ENCODE assay signal across 8 mouse cellular contexts in genomic region chr5:24474723-24475261, GRCm38 (mm10). TPM values are rescaled to one million over a fixed set of nuclear protein-coding genes. Genes with fewer than 3 reads are reported as not detected.
A peak's percentile ranks its signal among the peaks of the same experiment; 100 is the strongest.
DNase-seq lines count a peak whose midpoint lies in the region; ATAC-seq and TF ChIP-seq lines count a peak whose summit lies in the region.

No protein-coding gene starts in this region.

- peak; percentile 71 for DNase-seq in gastrocnemius, adult 2 months
- DNase-seq in gastrocnemius, adult 18-20 months (ENCODE audit: low spot score): no peak
- DNase-seq in adrenal gland, postnatal 36 days: peak; percentile 81 to 85
- DNase-seq in heart, adult 2 months: peak; percentile 66 to 71
- no peak for DNase-seq in liver, embryonic 13.5 days
- DNase-seq in thymus, postnatal 4 days: peak; percentile 83

- H3K4me2 ChIP-seq in kidney, embryonic 15.5 days: peak overlapping the region; percentile 89
- peak overlapping the region; percentile 66 for H3K4me2 ChIP-seq in liver, embryonic 13.5 days
- H3K4me2 ChIP-seq in neural tube, embryonic 15.5 days: peak overlapping the region; percentile 65

- no peaks in the 10 kb centered on the region for H3K36me3 ChIP-seq in heart, adult 2 months (ENCODE audit: control insufficient read depth, insufficient read depth, low read length)
- peaks cover 34% of the 10 kb centered on the region for H3K36me3 ChIP-seq in kidney, embryonic 15.5 days
- peaks cover 32% of the 10 kb centered on the region for H3K36me3 ChIP-seq in liver, embryonic 13.5 days
- peaks cover 29% of the 10 kb centered on the region for H3K36me3 ChIP-seq in neural tube, embryonic 15.5 days

- TF ChIP-seq EP300 in heart, adult 2 months (IDR thresholded peaks at IDR 0.05; ENCODE audit: insufficient read depth, low read depth, low read length): no peak

- H3K27me3 ChIP-seq in heart, adult 2 months (ENCODE audit: control insufficient read depth, insufficient read depth, low read length): no peaks in the 10 kb centered on the region
- H3K27me3 ChIP-seq in kidney, embryonic 15.5 days: peaks cover 30% of the 10 kb centered on the region
- H3K27me3 ChIP-seq in liver, embryonic 13.5 days: peaks cover 42% of the 10 kb centered on the region
- H3K27me3 ChIP-seq in neural tube, embryonic 15.5 days (replicated peaks): 0 out of 2 replicates have a peak, but pooled peaks cover 9% of the 10 kb centered on the region

- peak overlapping the region; percentile 71 for H3K9ac ChIP-seq in heart, adult 2 months (ENCODE audit: low read depth, low read length)
- peak overlapping the region; percentile 57 for H3K9ac ChIP-seq in kidney, embryonic 15.5 days
- H3K9ac ChIP-seq in liver, embryonic 13.5 days: peak overlapping the region; percentile 37; the same call in 1 of the 2 replicates
- H3K9ac ChIP-seq in neural tube, embryonic 15.5 days (replicated peaks): peak overlapping the region; percentile 39

- TF ChIP-seq CTCF in gastrocnemius, adult 2 months (IDR thresholded peaks at IDR 0.05): peak; percentile 42
- TF ChIP-seq CTCF in heart, adult 2 months (IDR thresholded peaks at IDR 0.05): peak; percentile 60

- TF ChIP-seq POLR2A in heart, adult 2 months (IDR thresholded peaks at IDR 0.05; ENCODE audit: insufficient read depth, low read depth, low read length): no peak

- H3K9me3 ChIP-seq in kidney, embryonic 15.5 days (replicated peaks): no peaks in the 10 kb centered on the region
- H3K9me3 ChIP-seq in liver, embryonic 13.5 days (replicated peaks): no peaks in the 10 kb centered on the region
- no peaks in the 10 kb centered on the region for H3K9me3 ChIP-seq in neural tube, embryonic 15.5 days (replicated peaks)

- intact Hi-C loops in gastrocnemius, adult 2 months (cut with DNase I): loop anchor here (5.0 kb wide), 2 partner anchors 77 to 207 kb away; no protein-coding TSS in a partner anchor
- intact Hi-C loops in heart, adult 2 months (cut with DNase I): loop anchor here (5.0 kb wide), 1 partner anchor 307 kb away; no protein-coding TSS in a partner anchor

- peaks cover 8% of the 10 kb centered on the region for H3K4me1 ChIP-seq in heart, adult 2 months (ENCODE audit: control insufficient read depth, insufficient read depth, low read length)
- H3K4me1 ChIP-seq in kidney, embryonic 15.5 days: peaks cover 39% of the 10 kb centered on the region
- peaks cover 44% of the 10 kb centered on the region for H3K4me1 ChIP-seq in liver, embryonic 13.5 days (replicated peaks)
- peaks cover 51% of the 10 kb centered on the region for H3K4me1 ChIP-seq in neural tube, embryonic 15.5 days

- peak; percentile 40 for ATAC-seq in kidney, embryonic 15.5 days (replicated peaks; ENCODE audit: low FRiP score)
- no peak for ATAC-seq in liver, embryonic 13.5 days (ENCODE audit: low read depth)
- ATAC-seq in neural tube, embryonic 15.5 days (ENCODE audit: low FRiP score): 0 out of 2 replicates have a peak, but pooled peaks have one; percentile 4

- peak overlapping the region; percentile 63 for H3K27ac ChIP-seq in gastrocnemius, adult 2 months
- peak overlapping the region; percentile 48 for H3K27ac ChIP-seq in heart, adult 2 months
- no peak overlapping the region for H3K27ac ChIP-seq in kidney, embryonic 15.5 days
- H3K27ac ChIP-seq in liver, embryonic 13.5 days: no peak overlapping the region; the same call in 1 of the 2 replicates
- no peak overlapping the region for H3K27ac ChIP-seq in neural tube, embryonic 15.5 days (replicated peaks)

- H3K4me3 ChIP-seq in gastrocnemius, adult 2 months: peak overlapping the region; percentile 73
- peak overlapping the region; percentile 53 for H3K4me3 ChIP-seq in heart, adult 2 months
- peak overlapping the region; percentile 52 for H3K4me3 ChIP-seq in kidney, embryonic 15.5 days (replicated peaks)
- H3K4me3 ChIP-seq in liver, embryonic 13.5 days (replicated peaks): peak overlapping the region; percentile 49
- peak overlapping the region; percentile 37 for H3K4me3 ChIP-seq in neural tube, embryonic 15.5 days (replicated peaks)

- peaks cover 4% of the 10 kb centered on the region for H3K79me2 ChIP-seq in heart, adult 2 months (replicated peaks; ENCODE audit: control insufficient read depth, insufficient read depth, low read length)

- WGBS in heart, adult 2 months: 11% methylated on average over 66 of the region's 67 CpGs
- 2% methylated on average over 58 of the region's 67 CpGs for WGBS in kidney, embryonic 15.5 days
- 6% methylated on average over 61 of the region's 67 CpGs for WGBS in liver, embryonic 13.5 days (ENCODE audit: insufficient replicate concordance)
- 4% methylated on average over 66 of the region's 67 CpGs for WGBS in neural tube, embryonic 15.5 days

RNA-seq across cellular contexts. Expression of gene Agap3, which starts 22.8 kb away (rescaled TPM):
- 10 to 100 TPM; 67.8 to 71.0 TPM for total RNA-seq in gastrocnemius, adult 2 months (2021)
- 10 to 100 TPM; 74.3 to 84.7 TPM for total RNA-seq in gastrocnemius, adult 18-20 months (2021)
- 10 to 100 TPM; 83.0 to 83.1 TPM for total RNA-seq in adrenal gland, postnatal 36 days (2021)
- total RNA-seq in heart, adult 2 months (2021): 100 to 1,000 TPM in 1 of 2 experiments, 10 to 100 TPM in 1; 88.4 to 103 TPM
- 78.1 and 102 TPM in 2 replicates for polyA plus RNA-seq in heart, adult 2 months (2012; rRNA removed)
- polyA plus RNA-seq in kidney, embryonic 15.5 days (2015; fragmentation: Nextera tagmentation; extraction: Ambion mirVana): 18.8 and 21.0 TPM in 2 replicates
- polyA plus RNA-seq in liver, embryonic 13.5 days (2015; fragmentation: Nextera tagmentation; extraction: Ambion mirVana): 9.0 and 10.3 TPM in 2 replicates
- 60.2 and 101 TPM in 2 replicates for polyA plus RNA-seq in neural tube, embryonic 15.5 days (2015; fragmentation: Nextera tagmentation; extraction: Ambion mirVana)

RNA-seq across cellular contexts. Expression of gene Tmub1, which starts 27.1 kb away (rescaled TPM):
- 10 to 100 TPM; 18.1 to 22.2 TPM for total RNA-seq in gastrocnemius, adult 2 months (2021)
- 10 to 100 TPM; 17.7 to 23.3 TPM for total RNA-seq in gastrocnemius, adult 18-20 months (2021)
- total RNA-seq in adrenal gland, postnatal 36 days (2021): 10 to 100 TPM; 11.0 to 16.2 TPM
- total RNA-seq in heart, adult 2 months (2021): 10 to 100 TPM; 10.4 to 13.9 TPM
- 28.5 and 34.0 TPM in 2 replicates for polyA plus RNA-seq in heart, adult 2 months (2012; rRNA removed)
- polyA plus RNA-seq in kidney, embryonic 15.5 days (2015; fragmentation: Nextera tagmentation; extraction: Ambion mirVana): 25.2 and 26.5 TPM in 2 replicates
- 5.8 and 7.3 TPM in 2 replicates for polyA plus RNA-seq in liver, embryonic 13.5 days (2015; fragmentation: Nextera tagmentation; extraction: Ambion mirVana)
- 54.8 and 62.8 TPM in 2 replicates for polyA plus RNA-seq in neural tube, embryonic 15.5 days (2015; fragmentation: Nextera tagmentation; extraction: Ambion mirVana)

RNA-seq across cellular contexts. Expression of gene Fastk, which starts 29.7 kb away (rescaled TPM):
- total RNA-seq in gastrocnemius, adult 2 months (2021): 100 to 1,000 TPM; 163 to 214 TPM
- total RNA-seq in gastrocnemius, adult 18-20 months (2021): 100 to 1,000 TPM; 183 to 194 TPM
- 10 to 100 TPM; 89.8 to 91.1 TPM for total RNA-seq in adrenal gland, postnatal 36 days (2021)
- total RNA-seq in heart, adult 2 months (2021): 100 to 1,000 TPM; 287 to 328 TPM
- 609 and 613 TPM in 2 replicates for polyA plus RNA-seq in heart, adult 2 months (2012; rRNA removed)
- 116 and 125 TPM in 2 replicates for polyA plus RNA-seq in kidney, embryonic 15.5 days (2015; fragmentation: Nextera tagmentation; extraction: Ambion mirVana)
- polyA plus RNA-seq in liver, embryonic 13.5 days (2015; fragmentation: Nextera tagmentation; extraction: Ambion mirVana): 56.0 and 59.0 TPM in 2 replicates
- polyA plus RNA-seq in neural tube, embryonic 15.5 days (2015; fragmentation: Nextera tagmentation; extraction: Ambion mirVana): 111 TPM in 2 replicates

RNA-seq across cellular contexts. Expression of gene Slc4a2, which starts 51.2 kb away (rescaled TPM):
- 10 to 100 TPM; 14.4 to 16.7 TPM for total RNA-seq in gastrocnemius, adult 2 months (2021)
- 10 to 100 TPM; 13.9 to 14.3 TPM for total RNA-seq in gastrocnemius, adult 18-20 months (2021)
- 10 to 100 TPM; 44.4 to 62.2 TPM for total RNA-seq in adrenal gland, postnatal 36 days (2021)
- total RNA-seq in heart, adult 2 months (2021): 10 to 100 TPM; 22.4 to 25.9 TPM
- 37.9 and 41.2 TPM in 2 replicates for polyA plus RNA-seq in heart, adult 2 months (2012; rRNA removed)
- polyA plus RNA-seq in kidney, embryonic 15.5 days (2015; fragmentation: Nextera tagmentation; extraction: Ambion mirVana): 42.3 and 42.7 TPM in 2 replicates
- 9.0 and 10.8 TPM in 2 replicates for polyA plus RNA-seq in liver, embryonic 13.5 days (2015; fragmentation: Nextera tagmentation; extraction: Ambion mirVana)
- polyA plus RNA-seq in neural tube, embryonic 15.5 days (2015; fragmentation: Nextera tagmentation; extraction: Ambion mirVana): 15.3 and 19.1 TPM in 2 replicates

RNA-seq across cellular contexts. Expression of gene Cdk5, which starts 51.5 kb away (rescaled TPM):
- total RNA-seq in gastrocnemius, adult 2 months (2021): 10 to 100 TPM; 10.6 to 11.8 TPM
- total RNA-seq in gastrocnemius, adult 18-20 months (2021): 10 to 100 TPM; 10.5 to 11.2 TPM
- 10 to 100 TPM; 36.5 to 44.0 TPM for total RNA-seq in adrenal gland, postnatal 36 days (2021)
- 10 to 100 TPM; 19.9 to 21.7 TPM for total RNA-seq in heart, adult 2 months (2021)
- polyA plus RNA-seq in heart, adult 2 months (2012; rRNA removed): 42.7 and 51.8 TPM in 2 replicates
- polyA plus RNA-seq in kidney, embryonic 15.5 days (2015; fragmentation: Nextera tagmentation; extraction: Ambion mirVana): 50.1 and 52.2 TPM in 2 replicates
- 10.9 and 11.3 TPM in 2 replicates for polyA plus RNA-seq in liver, embryonic 13.5 days (2015; fragmentation: Nextera tagmentation; extraction: Ambion mirVana)
- polyA plus RNA-seq in neural tube, embryonic 15.5 days (2015; fragmentation: Nextera tagmentation; extraction: Ambion mirVana): 113 and 133 TPM in 2 replicates

Comparison
In these comparisons a context has a peak if more than half of its experiments do, and no peak if none do; other contexts are left out.
1. DNase-seq: peak in gastrocnemius, adult 2 months (single experiment), adrenal gland, postnatal 36 days (2 of 2), heart, adult 2 months (2 of 2) and thymus, postnatal 4 days (single experiment); none in gastrocnemius, adult 18-20 months (single experiment) and liver, embryonic 13.5 days (single experiment).
2. H3K27ac ChIP-seq: peak in gastrocnemius, adult 2 months (single experiment) and heart, adult 2 months (single experiment); none in kidney, embryonic 15.5 days (single experiment), liver, embryonic 13.5 days (single experiment) and neural tube, embryonic 15.5 days (single experiment).
3. Peak in every context shown above with its lines, with median percentiles within 50 percentile points of each other: H3K4me3 ChIP-seq, H3K9ac ChIP-seq and H3K4me2 ChIP-seq.